Mouse (Mus musculus) layer of hippocampus, adult 8-10 months (tissue): ENCODE results near the gene Dsp. TPM values are rescaled to one million over a fixed set of nuclear protein-coding genes. Genes with fewer than 3 reads are reported as not detected.
A peak's percentile ranks its signal among the peaks of the same experiment; 100 is the strongest.

Source experiments
- DNase-seq, 2 experiments: peaks; one replicate each; pipeline ENCODE4 v3.0.0; 2022; ENCODE audit warnings: low spot score in 2 of 2
- total RNA-seq, 4 experiments: library from RNA; stranded (reverse); gene quantifications; 2 replicates each; pipeline ENCODE4 v1.2.4; 2022

The Dsp gene
- total RNA-seq, 4 experiments from 2014 or later = 7.6 to 11.1 (median 9.1) TPM

GRCm38 (mm10) chr13:38170707-38171144 lies 19.6 kb downstream of the Dsp start:
- DNase-seq = no peak

- no peak for DNase-seq
Measured at GRCm38 (mm10) chr13:38193406-38193805, 42.3 kb downstream of the Dsp start.

GRCm38 (mm10) chr13:38201413-38201812 lies 50.3 kb downstream of the Dsp start:
- DNase-seq = no peak

- no peak for DNase-seq
Measured at GRCm38 (mm10) chr13:38204171-38204570, 53.1 kb downstream of the Dsp start.

- DNase-seq = peak; percentile 82 to 83
Measured at GRCm38 (mm10) chr13:38204702-38205482, 53.8 kb downstream of the Dsp start, which contains the start of gene Snrnp48. Snrnp48 (plus strand) TSS chr13:38204938.

GRCm38 (mm10) chr13:38211122-38211521 lies 60.0 kb downstream of the Dsp start:
- no peak for DNase-seq

- DNase-seq = no peak
Measured at GRCm38 (mm10) chr13:38218686-38219085, 67.6 kb downstream of the Dsp start.

- DNase-seq = no peak
Measured at GRCm38 (mm10) chr13:38220331-38220730, 69.2 kb downstream of the Dsp start.

- no peak for DNase-seq
Measured at GRCm38 (mm10) chr13:38230177-38230821, 79.2 kb downstream of the Dsp start.

- no peak for DNase-seq
Measured at GRCm38 (mm10) chr13:38232411-38232810, 81.3 kb downstream of the Dsp start.

GRCm38 (mm10) chr13:38232856-38233625 lies 81.9 kb downstream of the Dsp start:
- DNase-seq = no peak

GRCm38 (mm10) chr13:38234651-38235050 lies 83.6 kb downstream of the Dsp start:
- no peak for DNase-seq

GRCm38 (mm10) chr13:38235370-38235769 lies 84.3 kb downstream of the Dsp start:
- no peak for DNase-seq

- no peak for DNase-seq
Measured at GRCm38 (mm10) chr13:38248151-38248550, 97.1 kb downstream of the Dsp start.

Other genes starting within 250 kb of the Dsp start
- gene Ssr1, start 157.1 kb upstream of the Dsp start, total RNA-seq = 100 to 1,000 TPM in 1 of 4 experiments, 10 to 100 TPM in 3; 92.0 to 103 (median 98.7) TPM
- 10 to 100 TPM; 28.6 to 33.0 (median 30.6) TPM for gene Riok1, start 114.3 kb upstream of the Dsp start, total RNA-seq
- 1 to 10 TPM; 4.5 to 8.5 (median 6.7) TPM for gene Cage1, start 114.2 kb upstream of the Dsp start, total RNA-seq
- gene Snrnp48, start 53.6 kb downstream of the Dsp start, total RNA-seq = 10 to 100 TPM; 24.1 to 26.0 (median 24.5) TPM
- gene Bmp6, start 193.8 kb downstream of the Dsp start, total RNA-seq = 10 to 100 TPM in 2 of 4 experiments, 1 to 10 TPM in 2; 8.8 to 15.4 (median 9.7) TPM